Mouse (Mus musculus) megakaryocyte, embryonic 14.5 days (primary cell): ENCODE results near the gene Lyve1.

Experiments
- FLI1 ChIP-seq: IDR thresholded peaks from 2 replicates; pipeline ENCODE4 v1.6.1; 2012; ENCODE audit warnings: low read length, inconsistent platforms, mixed read lengths
- GATA1 ChIP-seq: IDR thresholded peaks from 3 replicates; pipeline ENCODE4 v1.6.1; 2012; ENCODE audit warnings: mixed read lengths, low read length, inconsistent platforms, borderline replicate concordance

GRCm38 (mm10) chr7:110816037-110816436, 47.0 kb downstream of the Lyve1 start:
- TF ChIP-seq GATA1 (no peak), FLI1 (no peak)
